Mouse (Mus musculus) liver, embryonic 14.5 days (tissue): Measurements from ENCODE around the gene Zmynd11.

ENCODE experiments used
- CTCF ChIP-seq: IDR thresholded peaks from 2 replicates; pipeline ENCODE4 v1.5.1; 2016; ENCODE audit warnings: antibody characterized with exemption, low read depth, control low read depth
- EP300 ChIP-seq: IDR thresholded peaks from 2 replicates; pipeline ENCODE4 v1.6.1; 2016; ENCODE audit warnings: antibody characterized with exemption, low read depth

DNA sequence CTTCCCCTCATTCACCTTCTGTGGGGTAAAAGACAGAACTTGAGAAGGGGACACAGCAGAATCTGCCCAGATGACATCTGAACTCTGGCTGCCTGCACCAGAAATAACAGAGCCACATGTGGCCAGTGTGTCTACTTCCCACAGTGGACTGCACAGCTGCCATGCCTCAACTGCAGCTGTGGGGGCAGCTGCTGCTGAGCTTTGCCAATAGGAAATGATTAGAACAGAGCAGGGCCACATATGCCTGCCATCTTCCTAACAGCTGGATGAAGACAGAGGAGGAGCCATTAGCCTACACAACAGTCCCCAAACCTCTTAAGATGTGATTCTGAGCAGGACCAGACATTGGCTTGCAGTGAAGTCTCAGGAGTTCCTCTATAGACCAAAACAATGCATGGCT lies 69.3 kb downstream of the Zmynd11 start:
- no peak for TF ChIP-seq EP300
- TF ChIP-seq CTCF, result no peak
